In the genomic region with DNA sequence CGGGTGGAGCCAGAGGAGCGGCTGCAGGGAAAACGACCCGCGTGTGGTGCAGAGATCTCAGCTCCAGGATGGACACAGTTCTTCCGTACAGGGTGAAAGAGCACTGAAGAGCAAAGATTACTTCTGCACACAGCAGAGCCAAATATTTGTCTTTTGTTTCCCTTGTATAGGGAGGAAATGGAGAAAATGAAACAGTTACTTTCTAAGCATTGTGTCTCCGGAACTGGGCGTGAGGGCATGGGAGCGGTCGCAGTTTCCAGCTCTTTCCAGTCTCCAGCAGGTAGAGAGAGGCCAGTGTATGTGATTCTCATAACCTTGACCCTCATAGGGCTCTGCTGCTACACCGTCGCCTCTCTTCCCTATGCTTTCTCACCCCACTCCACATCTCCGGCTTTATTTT, we compare ENCODE assay signal across 15 mouse cellular contexts.
DNase-seq lines count a peak whose midpoint lies in the region; ATAC-seq and TF ChIP-seq lines count a peak whose summit lies in the region.
"Had no signal": no experiment of that assay in that cellular context is flagged by ENCODE, and none has a peak within 500 bp of the region (broad histone marks: within the 10 kb centered on the region; RNA-seq: fewer than 3 reads in every experiment).

No protein-coding gene starts in this region.

- in situ Hi-C loops in ES-E14 (cut with MboI; ENCODE audit: low sequenced_read_pairs in 2 of 2, unreplicated experiment in 2 of 2): no loop called here

- H3K27me3 ChIP-seq in heart, embryonic 10.5 days (ENCODE audit: insufficient read depth, poor library complexity, severe bottlenecking): no peaks in the 10 kb centered on the region
- no peaks in the 10 kb centered on the region for H3K27me3 ChIP-seq in kidney, postnatal 0 days (ENCODE audit: insufficient read depth, low read length)
- H3K27me3 ChIP-seq in liver, embryonic 14.5 days (ENCODE audit: control insufficient read depth, insufficient read depth, low read length): no peaks in the 10 kb centered on the region
- H3K27me3 ChIP-seq: hindbrain, embryonic 13.5 days; midbrain, embryonic 12.5 days had no signal

- H3K4me2 ChIP-seq in kidney, postnatal 0 days (ENCODE audit: low read length): peak overlapping the region; percentile 34
- H3K4me2 ChIP-seq in liver, embryonic 14.5 days (ENCODE audit: low read depth): peak overlapping the region; percentile 14; the same call in 1 of the 2 replicates
- H3K4me2 ChIP-seq: hindbrain, embryonic 13.5 days; midbrain, embryonic 12.5 days had no signal

- H3K9ac ChIP-seq in kidney, postnatal 0 days (ENCODE audit: low read depth, low read length): peak overlapping the region; percentile 23; the same call in 1 of the 2 replicates
- H3K9ac ChIP-seq in ES-E14 (ENCODE audit: insufficient read depth, low read depth, low read length, poor library complexity, severe bottlenecking): peak overlapping the region; percentile 17; the same call in 1 of the 2 replicates
- no peak overlapping the region for H3K9ac ChIP-seq in liver, embryonic 14.5 days (replicated peaks)
- H3K9ac ChIP-seq: hindbrain, embryonic 13.5 days; midbrain, embryonic 12.5 days had no signal

- no peak for ATAC-seq in kidney, postnatal 0 days (replicated peaks; ENCODE audit: low FRiP score, low read depth)
- no peak for ATAC-seq in liver, embryonic 14.5 days (ENCODE audit: insufficient read depth)
- ATAC-seq in activated CD4-positive, CD25-positive, alpha-beta regulatory T cell, adult 4 months: no peak

- no peaks in the 10 kb centered on the region for H3K36me3 ChIP-seq in heart, embryonic 10.5 days
- no peaks in the 10 kb centered on the region for H3K36me3 ChIP-seq in kidney, postnatal 0 days (ENCODE audit: insufficient read depth, low read length)
- no peaks in the 10 kb centered on the region for H3K36me3 ChIP-seq in ES-E14 (ENCODE audit: control insufficient read depth, insufficient read depth, low read length, poor library complexity, severe bottlenecking)
- H3K36me3 ChIP-seq in liver, embryonic 14.5 days (replicated peaks; ENCODE audit: control insufficient read depth, insufficient read depth, low read depth): no peaks in the 10 kb centered on the region
- H3K36me3 ChIP-seq: midbrain, embryonic 12.5 days had no signal

- H3K4me1 ChIP-seq in heart, embryonic 10.5 days: 0 out of 2 replicates have a peak, but pooled peaks cover 12% of the 10 kb centered on the region
- peaks cover 9% of the 10 kb centered on the region for H3K4me1 ChIP-seq in kidney, postnatal 0 days (replicated peaks; ENCODE audit: insufficient read depth, low read length)
- H3K4me1 ChIP-seq in ES-E14 (ENCODE audit: control insufficient read depth in 2 of 2, insufficient read depth in 2 of 2, low read length in 2 of 2, poor library complexity in 1 of 2): peaks cover 0 to 4% of the 10 kb centered on the region in 2 experiments; a peak in 1 of 4 replicates
- H3K4me1 ChIP-seq in liver, embryonic 14.5 days (replicated peaks; ENCODE audit: control insufficient read depth in 2 of 2, insufficient read depth in 2 of 2, low read length in 1 of 2): peaks cover 0 to 6% of the 10 kb centered on the region in 2 experiments; a peak in 1 of 4 replicates
- H3K4me1 ChIP-seq: hindbrain, embryonic 13.5 days; midbrain, embryonic 12.5 days had no signal

- no peaks in the 10 kb centered on the region for H3K9me3 ChIP-seq in heart, embryonic 10.5 days
- 0 out of 2 replicates have a peak, but pooled peaks cover 1% of the 10 kb centered on the region for H3K9me3 ChIP-seq in kidney, postnatal 0 days (replicated peaks; ENCODE audit: low read length)
- H3K9me3 ChIP-seq in ES-E14 (ENCODE audit: control insufficient read depth, insufficient read depth, low read depth, low read length): no peaks in the 10 kb centered on the region
- no peaks in the 10 kb centered on the region for H3K9me3 ChIP-seq in liver, embryonic 14.5 days (ENCODE audit: control insufficient read depth, low read length)
- H3K9me3 ChIP-seq: hindbrain, embryonic 13.5 days had no signal

- no peak for TF ChIP-seq CTCF in kidney, postnatal 0 days (IDR thresholded peaks at IDR 0.05; ENCODE audit: low read depth)
- no peak for TF ChIP-seq CTCF in liver, embryonic 14.5 days (IDR thresholded peaks at IDR 0.05; ENCODE audit: low read depth)

- TF ChIP-seq EP300 in liver, embryonic 14.5 days (IDR thresholded peaks at IDR 0.05; ENCODE audit: low read depth): no peak

- WGBS in heart, embryonic 10.5 days: 78% methylated on average over 13 of the region's 13 CpGs
- 26% methylated on average over 13 of the region's 13 CpGs for WGBS in kidney, postnatal 0 days
- WGBS in liver, embryonic 14.5 days (ENCODE audit: insufficient replicate concordance): 61% methylated on average over 13 of the region's 13 CpGs

- intact Hi-C loops in heart, postnatal 36 days (cut with DNase I): no loop called here

- no peak overlapping the region for H3K4me3 ChIP-seq in heart, embryonic 10.5 days
- H3K4me3 ChIP-seq in kidney, postnatal 0 days (replicated peaks; ENCODE audit: low read depth, low read length): no peak overlapping the region
- H3K4me3 ChIP-seq in ES-E14 (ENCODE audit: insufficient read depth in 1 of 2, low read depth in 1 of 2, low read length in 2 of 2, poor library complexity in 1 of 2, severe bottlenecking in 1 of 2): no peak overlapping the region
- no peak overlapping the region for H3K4me3 ChIP-seq in liver, embryonic 14.5 days (ENCODE audit: insufficient read depth in 1 of 2, low read depth in 2 of 2, low read length in 2 of 2)
- H3K4me3 ChIP-seq: gastrocnemius, adult 2 months; hindbrain, embryonic 13.5 days; midbrain, embryonic 12.5 days had no signal

- DNase-seq in heart, embryonic 10.5 days (ENCODE audit: low spot score): no peak
- no peak for DNase-seq in heart, postnatal 36 days
- peak; percentile 24 for DNase-seq in kidney, postnatal 0 days (ENCODE audit: low spot score)
- DNase-seq in kidney, adult 9 months: no peak
- peak; percentile 52 for DNase-seq in ES-E14 (ENCODE audit: low read depth, low spot score)
- DNase-seq in liver, embryonic 14.5 days (ENCODE audit: low read depth in 3 of 3, low spot score in 3 of 3): no peak
- no peak for DNase-seq in natural killer cell, adult 2 months (ENCODE audit: low spot score in 2 of 2)
- DNase-seq: adrenal gland, adult 8-10 months; cerebellum, postnatal 36 days; gastrocnemius, adult 2 months; left cerebral cortex, postnatal 4 days; right cerebral cortex, postnatal 25 days had no signal

- peak overlapping the region; percentile 22; the same call in 1 of the 2 replicates for H3K27ac ChIP-seq in heart, embryonic 10.5 days
- peak overlapping the region; percentile 73 for H3K27ac ChIP-seq in kidney, postnatal 0 days
- H3K27ac ChIP-seq in ES-E14 (ENCODE audit: insufficient read depth, low read depth, low read length, poor library complexity, severe bottlenecking): peak overlapping the region; percentile 57; the same call in 1 of the 2 replicates
- no peak overlapping the region for H3K27ac ChIP-seq in liver, embryonic 14.5 days
- H3K27ac ChIP-seq: gastrocnemius, adult 2 months; hindbrain, embryonic 13.5 days; midbrain, embryonic 12.5 days had no signal

TF ChIP-seq in ES-E14, 5 proteins besides CTCF, POLR2A, EP300 and RAD21:
- TF ChIP-seq HCFC1 (IDR thresholded peaks at IDR 0.05; ENCODE audit: borderline replicate concordance, insufficient read depth, low read length) (no peak), MAFK (IDR thresholded peaks at IDR 0.05; ENCODE audit: insufficient read depth, low read depth, low read length) (no peak), CHD2 (IDR thresholded peaks at IDR 0.05; ENCODE audit: low read depth, low read length) (no peak), ZNF384 (IDR thresholded peaks at IDR 0.05; ENCODE audit: low read depth, low read length) (no peak), ZC3H11A (IDR thresholded peaks at IDR 0.05; ENCODE audit: borderline replicate concordance, low read depth, low read length) (no peak)

Comparison
In these comparisons a context has a peak if more than half of its experiments do, and no peak if none do; other contexts are left out.
1. DNase-seq: peak in kidney, postnatal 0 days (single experiment) and ES-E14 (single experiment); none in heart, embryonic 10.5 days (single experiment), heart, postnatal 36 days (0 of 2), kidney, adult 9 months (single experiment), liver, embryonic 14.5 days (0 of 3) and natural killer cell, adult 2 months (0 of 2).